Mouse (Mus musculus) embryonic facial prominence, embryonic 14.5 days (tissue): ENCODE measurements at regions not wholly inside any gene's neighbourhood (a gene's known extent, or its start where the extent isn't known, plus 50 kb on each side); places are given as distances from the start of the nearest gene placed in this dataset.

Experiments used
- ATAC-seq: fragments of 200-750 bp; cut with Nextera tagmentation; 2 replicates; pipeline ENCODE4 v1.8.0; 2017; ENCODE audit warnings: low read depth, moderate number of reproducible peaks, moderate TSS enrichment
- DNase-seq: peaks from one replicate; pipeline ENCODE4 v3.0.0-alpha.2; 2015; ENCODE audit warnings: low spot score
- H3K27ac ChIP-seq: fragments of 300-500 bp; sonication (generic); replicated peaks from 2 replicates; pipeline ENCODE4 v1.5.1; 2014; ENCODE audit warnings: low read depth, mild to moderate bottlenecking, low read length, moderate library complexity
- H3K27me3 ChIP-seq: fragments of 300-500 bp; sonication (generic); replicated peaks from 2 replicates; pipeline ENCODE4 v1.6.1; 2014; ENCODE audit warnings: low read length; ENCODE audit not compliant: control insufficient read depth, insufficient read depth
- H3K36me3 ChIP-seq: fragments of 300-500 bp; sonication (generic); 2 replicates; pipeline ENCODE4 v1.6.1; 2014; ENCODE audit warnings: low read length, mixed read lengths; ENCODE audit not compliant: control insufficient read depth, insufficient read depth
- H3K4me1 ChIP-seq: fragments of 300-500 bp; sonication (generic); 2 replicates; pipeline ENCODE4 v1.6.1; 2014; ENCODE audit warnings: antibody characterized with exemption, low read length; ENCODE audit not compliant: control insufficient read depth, insufficient read depth
- H3K4me2 ChIP-seq: fragments of 300-500 bp; sonication (generic); 2 replicates; pipeline ENCODE4 v1.6.1; 2014; ENCODE audit warnings: low read depth, mild to moderate bottlenecking, low read length, moderate library complexity, mixed read lengths
- H3K4me3 ChIP-seq: fragments of 300-500 bp; sonication (generic); 2 replicates; pipeline ENCODE4 v1.5.1; 2014; ENCODE audit warnings: low read depth, mild to moderate bottlenecking, low read length
- H3K9ac ChIP-seq: fragments of 300-500 bp; sonication (generic); 2 replicates; pipeline ENCODE4 v1.6.1; 2014; ENCODE audit warnings: low read depth, mild to moderate bottlenecking, low read length, moderate library complexity, mixed read lengths
- H3K9me3 ChIP-seq: fragments of 300-500 bp; sonication (generic); 2 replicates; pipeline ENCODE4 v1.6.1; 2016; ENCODE audit warnings: low read length; ENCODE audit not compliant: control insufficient read depth
- WGBS: fragments of 180-500 bp; shearing (Covaris S2); extraction: QIAGEN DNeasy Blood & Tissue Kit; methylation state at CpG from one replicate; pipeline ENCODE4 v1.1.7; 2014; 5-methylcytosine and 5-hydroxymethylcytosine counted together

- H3K27me3 ChIP-seq, result no peaks in the 10 kb centered on the region
- 15% methylated on average over 6 of the region's 6 CpGs for WGBS
- no peak overlapping the region for H3K4me3 ChIP-seq
- no peak overlapping the region for H3K9ac ChIP-seq
- 0 out of 2 replicates have a peak, but pooled peaks cover 3% of the 10 kb centered on the region for H3K4me1 ChIP-seq
- no peak overlapping the region for H3K27ac ChIP-seq
- H3K36me3 ChIP-seq, result no peaks in the 10 kb centered on the region
- no peaks in the 10 kb centered on the region for H3K9me3 ChIP-seq
- H3K4me2 ChIP-seq, result no peak overlapping the region
- peak; percentile 87 for DNase-seq
- ATAC-seq, result no peak
Observed at GRCm38 (mm10) chr16:51315608-51316007, 715.4 kb upstream of the Cblb start.

- no peak for ATAC-seq
- no peak overlapping the region for H3K27ac ChIP-seq
- no peak for DNase-seq
- H3K4me2 ChIP-seq, result no peak overlapping the region
- no peaks in the 10 kb centered on the region for H3K4me1 ChIP-seq
- no peak overlapping the region for H3K4me3 ChIP-seq
- H3K36me3 ChIP-seq, result no peaks in the 10 kb centered on the region
- WGBS, result 81% methylated on average over 1 of the region's 1 CpGs
- H3K9me3 ChIP-seq, result no peaks in the 10 kb centered on the region
- H3K27me3 ChIP-seq, result no peaks in the 10 kb centered on the region
- no peak overlapping the region for H3K9ac ChIP-seq
Observed at GRCm38 (mm10) chr16:51332262-51332661, 698.8 kb upstream of the Cblb start.

GRCm38 (mm10) chr16:51334972-51335371 is 696.1 kb upstream of the Cblb start:
- 81% methylated on average over 7 of the region's 7 CpGs for WGBS
- H3K9ac ChIP-seq, result no peak overlapping the region
- ATAC-seq, result no peak

GRCm38 (mm10) chr16:51347120-51347519 is 683.9 kb upstream of the Cblb start:
- H3K9ac ChIP-seq, result no peak overlapping the region
- no peak overlapping the region for H3K4me3 ChIP-seq
- H3K27ac ChIP-seq, result no peak overlapping the region
- no peaks in the 10 kb centered on the region for H3K9me3 ChIP-seq
- no peak overlapping the region for H3K4me2 ChIP-seq
- H3K27me3 ChIP-seq, result no peaks in the 10 kb centered on the region
- ATAC-seq (no peak), DNase-seq (no peak)
- H3K36me3 ChIP-seq, result no peaks in the 10 kb centered on the region
- no peaks in the 10 kb centered on the region for H3K4me1 ChIP-seq

More at GRCm38 (mm10) chr16:51334972-51335371, 696.1 kb upstream of the Cblb start:
- H3K4me1 ChIP-seq, result no peaks in the 10 kb centered on the region
- no peak overlapping the region for H3K4me2 ChIP-seq
- no peaks in the 10 kb centered on the region for H3K36me3 ChIP-seq
- no peak for DNase-seq
- no peak overlapping the region for H3K27ac ChIP-seq
- H3K4me3 ChIP-seq, result no peak overlapping the region
- no peaks in the 10 kb centered on the region for H3K27me3 ChIP-seq
- H3K9me3 ChIP-seq, result no peaks in the 10 kb centered on the region

- ATAC-seq (peak; percentile 82), DNase-seq (peak; percentile 87)
- Histone ChIP-seq H3K9me3 (no peaks in the 10 kb centered on the region), H3K36me3 (no peaks in the 10 kb centered on the region), H3K4me2 (no peak overlapping the region), H3K9ac (no peak overlapping the region), H3K4me3 (no peak overlapping the region), H3K27ac (no peak overlapping the region), H3K27me3 (no peaks in the 10 kb centered on the region), H3K4me1 (no peaks in the 10 kb centered on the region)
- 35% methylated on average over 4 of the region's 4 CpGs for WGBS
Observed at GRCm38 (mm10) chr16:51352151-51352550, 678.9 kb upstream of the Cblb start.

- H3K27me3 ChIP-seq, result no peaks in the 10 kb centered on the region
- ATAC-seq (no peak), DNase-seq (no peak)
- no peak overlapping the region for H3K4me3 ChIP-seq
- no peak overlapping the region for H3K9ac ChIP-seq
- H3K4me2 ChIP-seq, result no peak overlapping the region
- no peaks in the 10 kb centered on the region for H3K9me3 ChIP-seq
- no peaks in the 10 kb centered on the region for H3K4me1 ChIP-seq
- no peak overlapping the region for H3K27ac ChIP-seq
- WGBS, result 78% methylated on average over 2 of the region's 2 CpGs
- H3K36me3 ChIP-seq, result no peaks in the 10 kb centered on the region
Observed at GRCm38 (mm10) chr16:51353791-51354190, 677.2 kb upstream of the Cblb start.

- no peak overlapping the region for H3K4me3 ChIP-seq
- H3K9ac ChIP-seq, result no peak overlapping the region
- no peak for DNase-seq
- H3K36me3 ChIP-seq, result no peaks in the 10 kb centered on the region
- no peak overlapping the region for H3K27ac ChIP-seq
- no peaks in the 10 kb centered on the region for H3K4me1 ChIP-seq
- H3K4me2 ChIP-seq, result no peak overlapping the region
- no peaks in the 10 kb centered on the region for H3K27me3 ChIP-seq
- H3K9me3 ChIP-seq, result no peaks in the 10 kb centered on the region
- 59% methylated on average over 1 of the region's 1 CpGs for WGBS
- no peak for ATAC-seq
Observed at GRCm38 (mm10) chr16:51370070-51370469, 661.0 kb upstream of the Cblb start.

- Histone ChIP-seq H3K27me3 (no peaks in the 10 kb centered on the region), H3K9ac (no peak overlapping the region), H3K9me3 (no peaks in the 10 kb centered on the region), H3K4me2 (no peak overlapping the region), H3K4me3 (no peak overlapping the region), H3K36me3 (no peaks in the 10 kb centered on the region), H3K27ac (no peak overlapping the region), H3K4me1 (no peaks in the 10 kb centered on the region)
- ATAC-seq (no peak), DNase-seq (no peak)
- WGBS, result 56% methylated on average over 2 of the region's 2 CpGs
Observed at GRCm38 (mm10) chr16:51386456-51386855, 644.6 kb upstream of the Cblb start.

GRCm38 (mm10) chr16:51387498-51387897 is 643.5 kb upstream of the Cblb start:
- Histone ChIP-seq H3K4me2 (no peak overlapping the region), H3K9me3 (no peaks in the 10 kb centered on the region), H3K27me3 (no peaks in the 10 kb centered on the region), H3K9ac (no peak overlapping the region), H3K36me3 (no peaks in the 10 kb centered on the region), H3K4me3 (no peak overlapping the region), H3K4me1 (no peaks in the 10 kb centered on the region), H3K27ac (no peak overlapping the region)
- ATAC-seq (no peak), DNase-seq (no peak)
- WGBS, result 86% methylated on average over 1 of the region's 1 CpGs
